Mouse (Mus musculus) forebrain, embryonic 16.5 days (tissue): ENCODE results near the gene Cort. TPM values are rescaled to one million over a fixed set of nuclear protein-coding genes. Genes with fewer than 3 reads are reported as not detected.
A peak's percentile ranks its signal among the peaks of the same experiment; 100 is the strongest.

Experiments used
- ATAC-seq: fragments of 200-750 bp; cut with Nextera tagmentation; 2 replicates; pipeline ENCODE4 v1.8.0; 2017; ENCODE audit warnings: mild to moderate bottlenecking, moderate library complexity
- H3K27ac ChIP-seq: fragments of 300-500 bp; sonication (generic); 2 replicates; pipeline ENCODE4 v1.5.1; 2014; ENCODE audit warnings: low read length, control low read depth
- H3K27me3 ChIP-seq: fragments of 300-500 bp; sonication (generic); replicated peaks from 2 replicates; pipeline ENCODE4 v1.6.1; 2014; ENCODE audit warnings: low read length; ENCODE audit not compliant: control insufficient read depth, insufficient read depth
- H3K36me3 ChIP-seq: fragments of 300-500 bp; sonication (generic); 2 replicates; pipeline ENCODE4 v1.6.1; 2014; ENCODE audit not compliant: control insufficient read depth, insufficient read depth
- H3K4me1 ChIP-seq: fragments of 300-500 bp; sonication (generic); replicated peaks from 2 replicates; pipeline ENCODE4 v1.6.1; 2014; ENCODE audit warnings: low read length; ENCODE audit not compliant: control insufficient read depth, insufficient read depth
- H3K4me2 ChIP-seq: fragments of 300-500 bp; sonication (generic); 2 replicates; pipeline ENCODE4 v1.6.1; 2014; ENCODE audit warnings: mild to moderate bottlenecking, low read length, control low read depth
- H3K4me3 ChIP-seq: fragments of 300-500 bp; sonication (generic); replicated peaks from 2 replicates; pipeline ENCODE4 v1.5.1; 2014; ENCODE audit warnings: mild to moderate bottlenecking, low read length, control low read depth
- H3K9ac ChIP-seq: fragments of 300-500 bp; sonication (generic); replicated peaks from 2 replicates; pipeline ENCODE4 v1.6.1; 2014; ENCODE audit warnings: low read depth, low read length, control low read depth
- H3K9me3 ChIP-seq: fragments of 300-500 bp; sonication (generic); 2 replicates; pipeline ENCODE4 v1.6.1; 2016; ENCODE audit warnings: low read length; ENCODE audit not compliant: control insufficient read depth
- WGBS: fragments of 180-500 bp; shearing (Covaris S2); extraction: QIAGEN DNeasy Blood & Tissue Kit; methylation state at CpG from one replicate; pipeline ENCODE4 v1.1.7; 2014; 5-methylcytosine and 5-hydroxymethylcytosine counted together
- polyA plus RNA-seq: library from polyadenylated mRNA; unstranded; fragments of >200 nt; fragmentation: Nextera tagmentation; extraction: Ambion mirVana; gene quantifications from 2 replicates; pipeline ENCODE4 v1.2.1, GENCODE M21; 2015

Cort gene
- polyA plus RNA-seq, 1 experiment from 2014 or later, result 1.8 TPM

- H3K9me3 ChIP-seq, result no peaks in the 10 kb centered on the region
- no peak for ATAC-seq
- H3K4me1 ChIP-seq, result no peaks in the 10 kb centered on the region
- no peaks in the 10 kb centered on the region for H3K27me3 ChIP-seq
- no peak overlapping the region for H3K27ac ChIP-seq
- WGBS, result 93% methylated on average over 11 of the region's 11 CpGs
- H3K9ac ChIP-seq, result no peak overlapping the region
- H3K36me3 ChIP-seq, result peaks cover 32% of the 10 kb centered on the region
- no peak overlapping the region for H3K4me3 ChIP-seq
- H3K4me2 ChIP-seq, result no peak overlapping the region
These were observed 24.2 kb upstream of the Cort start for GRCm38 (mm10) chr4:149150721-149151120.

GRCm38 (mm10) chr4:149150256-149150655, 23.7 kb upstream of the Cort start:
- Histone ChIP-seq H3K4me1 (no peaks in the 10 kb centered on the region), H3K4me3 (no peak overlapping the region), H3K27me3 (no peaks in the 10 kb centered on the region), H3K4me2 (no peak overlapping the region), H3K27ac (no peak overlapping the region), H3K36me3 (peaks cover 27% of the 10 kb centered on the region), H3K9me3 (no peaks in the 10 kb centered on the region), H3K9ac (no peak overlapping the region)
- ATAC-seq, result no peak
- WGBS, result 89% methylated on average over 11 of the region's 11 CpGs

- H3K4me1 ChIP-seq, result no peaks in the 10 kb centered on the region
- no peak overlapping the region for H3K4me3 ChIP-seq
- no peaks in the 10 kb centered on the region for H3K9me3 ChIP-seq
- WGBS, result 81% methylated on average over 7 of the region's 7 CpGs
- H3K36me3 ChIP-seq, result peaks cover 22% of the 10 kb centered on the region
- H3K27me3 ChIP-seq, result no peaks in the 10 kb centered on the region
- no peak for ATAC-seq
- no peak overlapping the region for H3K27ac ChIP-seq
- H3K9ac ChIP-seq, result no peak overlapping the region
- no peak overlapping the region for H3K4me2 ChIP-seq
These were observed 23.0 kb upstream of the Cort start for GRCm38 (mm10) chr4:149149611-149150010.

- H3K36me3 ChIP-seq, result peaks cover 22% of the 10 kb centered on the region
- 90% methylated on average over 9 of the region's 9 CpGs for WGBS
- no peak for ATAC-seq
- H3K27ac ChIP-seq, result no peak overlapping the region
- H3K4me2 ChIP-seq, result no peak overlapping the region
- no peaks in the 10 kb centered on the region for H3K9me3 ChIP-seq
- no peak overlapping the region for H3K9ac ChIP-seq
- no peak overlapping the region for H3K4me3 ChIP-seq
- H3K4me1 ChIP-seq, result no peaks in the 10 kb centered on the region
- no peaks in the 10 kb centered on the region for H3K27me3 ChIP-seq
These were observed 22.6 kb upstream of the Cort start for GRCm38 (mm10) chr4:149149196-149149595.

GRCm38 (mm10) chr4:149148084-149148483, 21.5 kb upstream of the Cort start:
- 91% methylated on average over 4 of the region's 4 CpGs for WGBS

GRCm38 (mm10) chr4:149147528-149147927, 21.0 kb upstream of the Cort start:
- no peaks in the 10 kb centered on the region for H3K9me3 ChIP-seq
- no peaks in the 10 kb centered on the region for H3K27me3 ChIP-seq
- H3K9ac ChIP-seq, result no peak overlapping the region
- no peaks in the 10 kb centered on the region for H3K4me1 ChIP-seq
- H3K4me2 ChIP-seq, result no peak overlapping the region
- H3K36me3 ChIP-seq, result peaks cover 14% of the 10 kb centered on the region
- 86% methylated on average over 7 of the region's 7 CpGs for WGBS
- H3K4me3 ChIP-seq, result no peak overlapping the region
- no peak for ATAC-seq
- no peak overlapping the region for H3K27ac ChIP-seq

More at GRCm38 (mm10) chr4:149148084-149148483, 21.5 kb upstream of the Cort start:
- Histone ChIP-seq H3K9ac (no peak overlapping the region), H3K9me3 (no peaks in the 10 kb centered on the region), H3K4me2 (no peak overlapping the region), H3K4me3 (no peak overlapping the region), H3K27me3 (no peaks in the 10 kb centered on the region), H3K27ac (no peak overlapping the region), H3K36me3 (peaks cover 14% of the 10 kb centered on the region), H3K4me1 (no peaks in the 10 kb centered on the region)
- ATAC-seq, result no peak

GRCm38 (mm10) chr4:149145151-149145550, 18.6 kb upstream of the Cort start:
- Histone ChIP-seq H3K4me1 (no peaks in the 10 kb centered on the region), H3K27me3 (no peaks in the 10 kb centered on the region), H3K9ac (no peak overlapping the region; the same call in 1 of the 2 replicates), H3K9me3 (no peaks in the 10 kb centered on the region), H3K27ac (no peak overlapping the region), H3K4me3 (no peak overlapping the region), H3K4me2 (no peak overlapping the region), H3K36me3 (0 out of 2 replicates have a peak, but pooled peaks cover 5% of the 10 kb centered on the region)
- ATAC-seq, result no peak
- 78% methylated on average over 4 of the region's 4 CpGs for WGBS

GRCm38 (mm10) chr4:149144459-149144858, 17.9 kb upstream of the Cort start:
- peak; percentile 91 for ATAC-seq
- Histone ChIP-seq H3K27me3 (no peaks in the 10 kb centered on the region), H3K27ac (peak overlapping the region; percentile 72), H3K4me3 (no peak overlapping the region), H3K4me1 (no peaks in the 10 kb centered on the region), H3K4me2 (no peak overlapping the region), H3K9ac (peak overlapping the region; percentile 29; the same call in 1 of the 2 replicates), H3K36me3 (no peaks in the 10 kb centered on the region), H3K9me3 (no peaks in the 10 kb centered on the region)
- WGBS, result 7% methylated on average over 3 of the region's 3 CpGs

GRCm38 (mm10) chr4:149143594-149143993, 17.0 kb upstream of the Cort start:
- Histone ChIP-seq H3K4me1 (no peaks in the 10 kb centered on the region), H3K27ac (no peak overlapping the region), H3K4me2 (no peak overlapping the region), H3K36me3 (no peaks in the 10 kb centered on the region), H3K9me3 (no peaks in the 10 kb centered on the region), H3K27me3 (no peaks in the 10 kb centered on the region), H3K4me3 (no peak overlapping the region), H3K9ac (no peak overlapping the region)
- WGBS, result 29% methylated on average over 4 of the region's 4 CpGs
- ATAC-seq, result no peak

GRCm38 (mm10) chr4:149138515-149138914, 12.0 kb upstream of the Cort start:
- H3K4me3 ChIP-seq, result no peak overlapping the region
- WGBS, result 82% methylated on average over 8 of the region's 8 CpGs
- H3K27ac ChIP-seq, result no peak overlapping the region
- no peaks in the 10 kb centered on the region for H3K36me3 ChIP-seq
- no peaks in the 10 kb centered on the region for H3K9me3 ChIP-seq
- H3K4me2 ChIP-seq, result no peak overlapping the region
- H3K4me1 ChIP-seq, result peaks cover 7% of the 10 kb centered on the region
- H3K27me3 ChIP-seq, result no peaks in the 10 kb centered on the region
- no peak for ATAC-seq
- no peak overlapping the region for H3K9ac ChIP-seq
